Mouse (Mus musculus) CH12.LX (cell line): Measurements from ENCODE around the gene AI467606.

Source experiments
- BHLHE40 ChIP-seq: IDR thresholded peaks from 2 replicates; pipeline ENCODE4 v1.6.1; 2011; ENCODE audit warnings: mild to moderate bottlenecking, low read depth, low read length, improper control_type of control experiment
- CTCF ChIP-seq, 2 experiments: IDR thresholded peaks in 1 of 2; conservative IDR thresholded peaks in 1 of 2; 2 replicates each; pipeline ENCODE4 v1.5.1; 2011 to 2012; ENCODE audit warnings: low read depth in 2 of 2, low read length in 2 of 2, improper control_type of control experiment in 1 of 2, inconsistent platforms in 1 of 2, mild to moderate bottlenecking in 1 of 2, moderate library complexity in 1 of 2
- ELF1 ChIP-seq: IDR thresholded peaks from 2 replicates; pipeline ENCODE4 v1.6.1; 2014; ENCODE audit warnings: low read depth, mild to moderate bottlenecking, inconsistent platforms, low read length, improper control_type of control experiment
- POLR2A ChIP-seq: IDR thresholded peaks from 2 replicates; pipeline ENCODE4 v1.6.1; 2011; ENCODE audit warnings: low read depth, mild to moderate bottlenecking, improper control_type of control experiment, low read length

DNA sequence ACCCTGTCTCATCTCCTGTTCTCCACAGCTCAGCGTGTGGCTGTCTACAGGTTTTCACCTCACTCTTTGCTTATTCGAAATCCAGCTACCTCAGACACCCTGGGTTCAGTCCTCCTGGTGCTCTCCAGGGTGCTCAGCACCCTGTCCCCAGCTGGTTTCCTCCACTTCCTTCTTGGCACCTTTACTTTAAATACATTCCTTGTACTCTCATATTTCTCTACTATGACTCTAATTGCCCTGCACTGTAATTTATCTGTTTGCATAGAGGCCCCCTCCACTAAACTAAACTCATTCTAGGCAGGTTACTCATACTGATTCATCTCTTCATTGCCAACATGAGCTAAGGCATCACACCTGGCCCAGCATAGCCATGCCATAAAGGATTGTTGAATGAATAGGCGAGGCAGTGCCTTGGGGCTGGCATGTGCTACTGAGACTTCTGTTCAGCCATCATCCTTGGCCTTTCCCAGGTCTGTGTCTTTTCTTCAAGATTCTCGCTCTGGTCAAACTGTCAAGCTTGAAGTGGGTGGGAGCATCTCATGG is 20.2 kb upstream of the AI467606 start:
- TF ChIP-seq CTCF (conservative IDR thresholded peaks at IDR 0.05 in 1 of 2, IDR thresholded peaks at IDR 0.05 in 1 of 2; ENCODE audit: low read depth in 2 of 2, low read length in 2 of 2) = no peak
- TF ChIP-seq POLR2A = no peak
- TF ChIP-seq ELF1 = no peak
- no peak for TF ChIP-seq BHLHE40
